Mouse (Mus musculus) left cerebral cortex, adult 11 months (tissue): ENCODE data around the gene Slc51a.
"Not testable (repeated sequence)": the region's sequence is repeated elsewhere in the genome, so short reads cannot be mapped to it uniquely, and the experiment has no call there.

Experiments
- DNase-seq: peaks from one replicate; pipeline ENCODE4 v3.0.0; 2022; ENCODE audit warnings: low spot score

The Slc51a gene

DNA sequence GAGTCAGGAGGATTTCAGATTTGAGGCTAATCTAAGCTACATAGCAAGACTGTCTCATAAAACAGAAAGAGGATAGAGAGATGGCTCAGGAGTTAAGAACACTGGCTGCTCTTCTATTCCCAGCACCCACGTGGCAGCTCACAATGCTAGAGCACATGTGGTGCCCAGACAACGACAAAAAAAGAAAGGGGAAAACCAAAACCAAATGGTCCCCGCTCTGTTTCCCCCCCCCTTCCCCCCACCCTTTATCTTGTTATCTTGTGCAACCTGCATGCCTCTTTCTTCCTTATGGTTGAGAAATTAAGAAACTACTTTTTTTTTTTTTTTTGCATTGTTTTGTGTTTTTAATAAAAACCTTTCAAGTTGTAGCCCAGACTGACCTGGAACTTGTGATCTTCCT lies 19.2 kb downstream of the Slc51a start:
- DNase-seq, result no peak

DNA sequence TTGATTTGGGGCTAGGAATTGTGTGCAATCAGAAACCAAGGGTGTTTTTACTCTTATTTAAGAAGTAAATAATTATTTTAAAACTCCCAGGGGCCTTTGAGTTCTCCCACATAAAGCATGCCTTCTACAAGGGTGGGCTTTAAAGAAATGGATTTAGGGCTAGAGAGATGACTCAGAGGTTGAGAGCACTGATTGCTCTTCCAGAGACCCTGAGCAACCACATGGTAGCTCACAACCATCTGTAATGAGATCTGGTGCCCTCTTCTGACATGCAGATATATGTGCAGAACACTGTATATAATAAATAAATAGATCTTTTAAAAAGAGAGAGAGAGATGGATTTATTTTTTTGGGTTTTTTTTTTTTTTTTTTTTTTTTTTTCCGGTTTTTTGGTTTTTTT lies 22.8 kb downstream of the Slc51a start:
- no peak for DNase-seq

DNA sequence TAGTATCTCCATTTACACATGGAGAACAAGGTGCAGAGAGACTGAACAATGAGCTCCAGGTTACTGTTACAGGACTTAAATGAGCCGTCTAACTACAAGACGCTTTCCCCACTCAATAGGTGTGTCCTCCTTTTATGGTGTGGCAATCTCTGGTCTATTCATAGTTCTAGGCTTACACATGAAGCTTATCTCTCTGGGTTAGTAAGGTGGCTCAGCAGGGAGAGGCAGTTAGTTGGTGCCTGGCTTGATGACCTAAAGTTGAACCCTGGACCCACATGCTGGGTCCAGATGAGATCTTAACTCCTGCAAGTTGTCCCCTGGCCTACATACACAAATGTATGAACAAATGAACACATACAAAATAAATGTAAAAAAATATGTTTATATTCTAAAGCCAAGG lies 24.3 kb downstream of the Slc51a start:
- no peak for DNase-seq

DNA sequence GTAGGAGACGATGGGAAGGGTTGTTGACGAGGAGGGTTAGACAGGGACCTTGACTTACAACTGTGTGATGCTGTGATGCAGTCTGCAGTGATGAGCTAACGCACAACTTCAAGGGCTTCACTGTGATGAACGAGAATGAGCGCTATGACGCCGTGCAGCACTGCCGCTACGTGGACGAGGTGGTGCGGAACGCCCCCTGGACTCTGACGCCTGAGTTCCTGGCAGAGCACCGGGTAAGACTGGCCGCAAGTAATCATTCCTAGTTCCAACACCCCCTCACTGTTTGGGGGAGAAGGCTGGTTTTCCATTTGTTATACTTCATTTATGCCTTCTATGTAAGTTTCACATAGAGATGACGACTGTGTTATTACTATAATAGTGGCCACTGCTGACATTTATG lies 24.7 kb downstream of the Slc51a start:
- no peak for DNase-seq

DNA sequence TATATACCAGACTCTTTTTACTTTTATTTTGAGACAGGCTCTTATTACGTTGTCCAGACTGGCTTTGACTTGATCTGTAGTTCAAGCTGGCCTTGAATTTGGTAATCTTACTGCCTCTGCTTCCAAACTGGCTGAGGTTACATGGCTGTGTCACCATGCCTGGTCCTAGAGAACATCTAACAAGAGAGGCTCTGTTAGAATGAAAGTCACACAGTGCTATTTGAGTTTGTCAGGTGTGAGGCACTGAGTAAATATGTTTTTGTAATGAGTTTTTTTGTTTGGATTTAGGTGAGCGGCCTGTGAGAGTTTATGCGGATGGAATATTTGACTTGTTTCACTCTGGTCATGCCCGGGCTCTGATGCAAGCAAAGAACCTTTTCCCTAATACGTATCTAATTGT lies 26.0 kb downstream of the Slc51a start:
- no peak for DNase-seq

DNA sequence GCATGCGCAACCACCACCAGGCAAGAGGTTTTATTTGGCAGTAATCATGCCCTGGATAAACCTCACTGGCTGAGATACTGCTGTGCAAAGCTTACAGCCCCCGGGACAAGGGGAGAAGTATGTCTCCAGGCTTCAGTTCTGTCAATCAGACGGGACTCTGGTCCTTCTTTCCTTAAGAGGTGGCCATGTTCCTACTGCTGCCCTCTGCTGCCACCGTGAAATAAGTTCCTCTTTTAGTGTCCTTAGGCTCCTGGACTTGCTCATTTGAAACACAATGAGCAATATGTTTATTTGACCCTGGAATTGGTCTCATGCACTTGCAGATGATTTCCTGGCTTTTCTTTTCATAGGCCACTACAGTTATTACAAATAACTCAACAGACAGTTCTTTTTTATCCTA lies 27.2 kb downstream of the Slc51a start:
- no peak for DNase-seq

DNA sequence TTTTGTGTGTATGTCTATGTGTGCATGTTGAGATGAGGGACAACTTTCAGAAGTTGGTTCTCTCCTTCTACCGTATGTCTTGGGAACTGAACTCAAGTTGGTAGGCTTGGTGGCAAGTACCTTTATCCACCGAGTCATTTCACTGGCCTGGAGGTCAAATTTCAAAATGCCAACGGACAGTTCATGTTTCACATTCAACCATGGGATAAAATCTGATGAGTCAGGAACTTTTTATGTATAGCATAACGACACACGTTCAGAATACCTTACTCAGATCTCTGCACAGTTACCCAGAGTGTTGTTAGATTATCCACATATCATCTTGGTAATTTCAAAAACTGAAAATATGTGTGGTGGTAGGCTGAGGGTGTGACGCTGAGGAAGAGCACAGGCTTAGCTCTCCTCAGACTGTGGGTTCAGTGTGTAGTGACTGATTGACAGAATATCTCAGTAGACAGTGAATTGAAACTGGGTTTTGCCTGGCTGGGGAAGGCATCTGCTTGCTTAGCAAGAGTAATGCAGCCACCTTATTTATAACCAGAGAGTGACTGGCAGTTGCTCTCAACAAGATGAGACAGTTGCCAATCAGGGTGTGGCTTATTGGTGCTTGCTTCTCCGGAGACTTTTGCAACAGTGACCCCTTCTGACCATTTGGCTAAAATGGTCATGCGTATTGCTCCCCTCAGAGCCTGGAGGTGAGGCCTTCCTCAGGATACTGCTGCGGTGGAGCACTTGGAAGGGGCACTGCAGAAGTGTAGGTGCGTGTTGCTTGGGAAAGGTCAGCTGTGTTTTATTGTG lies 29.9 kb downstream of the Slc51a start:
- no peak for DNase-seq

DNA sequence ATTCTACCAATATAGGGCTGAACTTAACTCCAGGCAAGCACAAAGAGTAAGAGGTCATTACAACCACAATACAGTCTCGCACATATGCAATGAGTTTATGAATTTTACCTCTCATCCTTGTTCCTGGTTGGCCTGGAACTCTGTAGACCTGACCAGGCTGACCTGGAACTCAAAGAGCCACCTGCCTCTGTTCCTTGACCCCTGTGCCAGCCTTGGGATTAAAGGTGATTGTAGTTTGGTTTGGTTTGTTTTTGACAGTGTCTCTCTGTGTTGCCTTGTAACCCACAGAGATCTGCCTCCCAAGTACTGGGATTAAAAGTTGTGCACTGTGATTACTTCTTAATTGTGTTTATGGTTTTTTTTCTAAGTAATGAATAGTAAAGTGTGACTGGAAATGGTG lies 30.9 kb downstream of the Slc51a start:
- DNase-seq, result no peak

DNA sequence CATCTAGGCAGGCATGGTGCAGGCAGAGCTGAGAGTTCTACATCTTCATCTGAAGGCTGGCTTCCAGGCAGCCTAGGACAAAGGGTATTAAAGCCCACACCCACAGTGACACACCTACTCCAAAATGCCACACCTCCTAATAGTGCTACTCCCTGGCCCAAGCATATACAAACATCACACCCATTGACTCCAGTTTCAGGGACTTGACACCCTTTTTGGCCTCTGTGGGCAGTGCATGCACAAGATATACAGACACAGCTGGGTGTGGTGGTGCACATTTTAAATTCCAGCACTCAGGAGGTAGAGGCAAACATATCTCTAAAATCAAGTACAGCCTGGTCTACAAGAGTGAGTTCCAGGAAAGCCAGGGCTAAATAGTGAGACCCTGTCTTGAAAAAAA lies 31.6 kb downstream of the Slc51a start:
- DNase-seq, result no peak

DNA sequence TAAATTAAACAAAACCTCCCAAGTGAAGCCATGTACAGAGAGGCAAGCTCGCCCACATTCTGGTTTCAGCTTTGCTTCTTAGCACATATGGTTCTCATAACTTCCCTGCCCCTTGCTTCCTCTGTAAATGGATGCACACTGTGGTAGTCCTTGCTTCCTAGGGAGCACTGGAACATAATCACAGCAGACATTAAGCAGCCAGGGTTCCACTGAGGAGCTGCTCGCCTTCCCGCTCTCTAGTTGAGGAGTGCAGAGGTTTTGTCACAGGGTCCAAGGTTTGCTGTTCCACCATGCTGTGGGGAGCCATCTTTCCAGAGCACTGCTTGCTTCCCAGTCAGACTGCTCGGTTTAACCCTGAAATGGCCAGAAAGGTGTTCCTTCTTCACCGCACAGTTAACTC lies 33.0 kb downstream of the Slc51a start:
- DNase-seq, result no peak

DNA sequence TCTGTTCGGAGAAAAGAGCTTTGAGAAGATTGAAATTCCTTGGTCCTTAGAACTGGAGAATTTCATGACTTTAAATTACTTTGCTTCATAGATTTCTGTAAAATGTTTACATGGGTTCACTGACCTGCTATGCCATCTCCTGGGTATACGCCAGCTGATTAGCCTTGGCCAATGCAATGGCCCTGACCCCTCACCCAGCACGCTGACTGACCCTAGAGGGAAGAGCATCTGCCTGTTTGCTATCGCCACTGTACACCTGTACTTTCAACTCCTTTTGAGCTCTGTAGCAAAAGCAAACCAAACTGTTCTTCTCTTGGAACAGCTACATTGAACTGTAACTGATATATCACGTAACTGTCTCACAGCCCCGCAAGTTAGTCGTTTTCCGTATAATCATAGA lies 34.6 kb downstream of the Slc51a start:
- no peak for DNase-seq

DNA sequence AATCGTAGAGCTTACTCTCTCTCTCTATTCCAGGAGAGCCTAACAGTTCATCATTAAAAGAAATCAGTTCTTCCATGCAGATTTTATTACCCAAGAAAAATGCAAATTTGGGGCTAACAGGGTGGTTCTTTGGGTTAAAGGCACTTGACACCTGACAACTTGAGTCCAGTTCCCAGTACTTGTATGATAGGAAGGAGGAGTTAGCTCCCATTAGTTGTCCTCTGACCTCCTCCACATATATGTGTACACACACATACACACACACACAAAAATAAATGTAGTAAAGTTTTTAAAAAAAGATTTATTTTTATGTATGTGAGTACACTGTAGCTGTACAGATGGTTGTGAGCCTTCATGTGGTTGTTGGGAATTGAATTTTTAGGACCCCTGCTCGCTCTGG lies 37.5 kb downstream of the Slc51a start:
- no peak for DNase-seq

DNA sequence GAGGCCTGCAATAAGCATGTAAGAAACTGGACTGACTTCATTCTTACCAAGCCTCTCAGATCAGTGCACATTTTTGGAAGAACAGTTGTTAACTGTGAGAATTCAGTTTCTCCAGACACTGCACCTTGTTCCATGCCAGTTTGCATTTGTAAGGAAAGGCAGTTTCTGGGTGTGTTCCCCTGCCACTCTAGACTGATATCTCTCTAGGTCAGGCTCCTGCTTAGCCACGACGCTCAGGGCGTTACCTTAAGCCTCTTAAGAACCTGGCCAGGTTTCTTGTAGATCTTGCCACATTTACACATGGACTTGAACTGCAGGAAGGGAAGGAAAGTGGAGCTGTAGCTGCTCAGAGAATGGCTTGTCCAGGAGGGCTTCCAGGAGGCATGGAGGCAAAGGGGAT lies 38.0 kb downstream of the Slc51a start:
- no peak for DNase-seq

DNA sequence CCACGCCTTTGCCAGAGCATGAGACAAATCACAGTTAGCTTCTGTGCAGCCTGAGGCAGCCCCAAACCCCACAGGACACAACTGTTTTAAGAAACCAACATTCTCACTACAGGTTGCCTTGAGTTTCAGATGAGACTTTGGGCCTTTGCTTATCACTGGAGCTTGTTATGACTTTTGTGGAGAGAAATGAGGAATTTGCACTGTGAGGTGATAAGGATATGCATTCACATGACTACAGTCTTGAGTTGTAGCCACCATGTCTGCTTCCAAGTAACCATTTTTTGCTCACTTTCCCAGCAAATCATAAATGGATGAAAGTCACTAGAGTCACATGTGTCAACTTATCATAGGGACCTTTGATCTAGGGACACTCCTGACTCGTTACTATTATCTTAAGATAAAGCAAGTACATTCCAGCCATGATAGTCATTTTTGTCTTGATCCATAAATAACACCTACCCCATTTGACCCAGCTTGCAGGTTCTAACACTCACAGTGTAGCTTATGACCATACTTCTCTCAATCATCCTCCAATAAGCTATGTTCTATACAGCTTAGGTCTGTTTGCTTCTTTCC lies 41.0 kb downstream of the Slc51a start:
- no peak for DNase-seq

DNA sequence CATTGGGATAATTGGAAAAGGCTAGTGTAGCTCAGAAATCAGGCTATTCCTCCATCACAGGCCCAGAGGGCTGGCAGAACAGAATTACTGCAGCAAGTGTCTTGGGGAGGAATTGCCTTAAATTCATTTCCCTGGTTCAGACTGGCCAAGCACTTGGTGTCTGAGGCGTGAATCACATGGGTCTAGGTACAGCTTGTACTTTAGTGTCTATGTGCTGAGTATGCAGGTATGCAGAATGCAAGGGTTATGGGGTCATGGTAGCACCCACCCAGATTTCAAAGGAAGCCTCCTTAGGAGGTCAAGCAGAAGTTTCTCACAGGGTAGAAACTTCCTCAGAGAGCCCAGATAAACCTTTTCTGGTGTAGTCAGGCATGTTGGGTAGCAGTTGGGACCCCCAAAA lies 42.1 kb downstream of the Slc51a start:
- no peak for DNase-seq

DNA sequence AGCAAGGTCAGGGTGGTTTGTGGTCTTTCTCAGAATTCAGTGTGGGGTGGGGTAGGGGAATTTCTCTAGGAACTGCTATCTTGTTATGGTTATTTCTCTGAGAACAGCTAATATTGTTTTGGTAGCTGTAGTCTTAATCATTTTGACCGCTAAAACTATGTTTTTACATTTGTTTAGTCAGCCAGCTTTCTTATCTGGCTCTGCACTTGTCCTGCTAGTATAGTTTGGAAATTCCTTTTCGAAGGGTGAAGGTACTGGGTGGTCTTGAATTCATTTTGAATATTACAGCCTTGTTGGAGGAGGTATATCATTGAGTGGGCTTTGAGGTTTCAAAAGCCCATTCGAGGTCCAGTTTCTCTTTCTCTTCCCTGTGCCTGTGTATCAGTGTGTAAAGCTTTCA lies 43.1 kb downstream of the Slc51a start:
- not testable (repeated sequence) for DNase-seq

DNA sequence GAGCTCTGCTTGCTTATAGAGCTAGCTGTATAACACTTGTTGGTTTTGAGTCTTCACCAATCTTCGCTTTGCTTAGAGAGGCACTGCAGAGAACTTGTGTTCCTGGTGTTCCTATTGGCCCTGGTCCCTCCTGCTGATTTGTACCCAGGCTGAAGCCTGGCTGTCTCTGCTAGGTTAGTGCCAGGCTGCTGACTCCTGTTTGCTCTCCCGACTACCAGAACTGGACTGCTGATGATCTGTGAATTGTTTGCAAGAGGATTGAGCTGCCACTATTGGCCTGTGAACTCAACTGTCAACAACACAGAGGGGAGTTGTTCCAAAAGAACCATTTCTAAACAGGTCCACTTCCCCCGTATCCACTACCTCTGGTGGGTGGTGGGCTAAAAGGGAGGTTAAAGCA lies 46.2 kb downstream of the Slc51a start:
- DNase-seq, result no peak

DNA sequence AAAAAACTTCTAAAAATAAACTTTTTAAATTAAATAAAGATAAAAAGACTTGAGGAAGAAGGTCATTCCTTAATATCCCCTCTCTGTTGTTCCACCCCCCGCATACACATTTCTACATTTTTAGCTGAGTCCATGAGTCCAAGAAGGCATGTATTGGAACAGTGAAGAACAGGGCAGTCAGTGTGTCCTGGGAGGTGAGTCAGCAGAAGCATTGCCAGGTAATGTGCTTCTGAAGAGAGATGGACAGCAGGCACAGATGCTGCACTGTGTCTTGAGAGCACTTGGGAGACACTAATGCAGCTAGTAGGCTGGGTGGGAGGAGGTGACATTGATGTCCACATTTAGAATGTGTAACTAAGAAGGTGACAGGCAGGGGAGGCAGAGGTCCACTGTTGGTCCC lies 50.4 kb downstream of the Slc51a start:
- DNase-seq, result no peak

DNA sequence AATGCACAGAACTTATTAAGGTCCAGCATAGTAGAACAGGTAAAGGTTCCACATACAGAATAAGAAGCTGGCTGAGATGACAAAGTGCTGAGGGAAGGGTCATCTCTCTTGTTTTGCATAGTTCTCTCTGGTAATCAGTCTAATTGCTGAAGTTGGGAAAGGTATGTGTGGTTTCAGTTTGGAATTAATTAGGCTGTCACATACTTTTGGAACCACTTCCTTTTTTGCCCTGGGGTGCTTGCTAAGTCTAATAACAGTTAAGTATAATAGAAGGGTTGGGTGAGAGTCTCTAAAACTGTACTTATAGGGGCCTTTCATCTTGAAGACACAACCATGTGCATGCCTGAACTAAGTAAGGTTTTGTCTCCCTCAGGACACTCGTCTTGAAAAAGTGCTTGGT lies 51.0 kb downstream of the Slc51a start:
- no peak for DNase-seq

DNA sequence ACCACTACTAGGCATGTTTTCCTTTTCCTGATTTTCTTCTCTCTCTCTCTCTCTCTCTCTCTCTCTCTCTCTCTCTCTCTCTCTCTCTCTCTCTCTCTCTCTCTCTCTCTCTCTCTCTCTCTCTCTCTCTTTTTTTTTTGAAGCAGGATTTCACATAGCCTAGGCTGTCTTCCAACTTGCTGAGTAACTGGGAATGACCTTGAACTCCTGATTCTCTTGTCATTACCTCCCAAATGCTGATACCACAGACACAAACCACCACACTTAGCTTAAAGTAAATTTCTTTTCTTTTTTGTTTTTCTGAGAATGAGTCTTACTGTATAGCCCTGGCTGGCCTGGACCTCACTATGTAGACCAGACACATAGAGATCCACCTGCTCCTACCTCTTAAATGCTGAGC lies 53.0 kb downstream of the Slc51a start:
- DNase-seq, result no peak

DNA sequence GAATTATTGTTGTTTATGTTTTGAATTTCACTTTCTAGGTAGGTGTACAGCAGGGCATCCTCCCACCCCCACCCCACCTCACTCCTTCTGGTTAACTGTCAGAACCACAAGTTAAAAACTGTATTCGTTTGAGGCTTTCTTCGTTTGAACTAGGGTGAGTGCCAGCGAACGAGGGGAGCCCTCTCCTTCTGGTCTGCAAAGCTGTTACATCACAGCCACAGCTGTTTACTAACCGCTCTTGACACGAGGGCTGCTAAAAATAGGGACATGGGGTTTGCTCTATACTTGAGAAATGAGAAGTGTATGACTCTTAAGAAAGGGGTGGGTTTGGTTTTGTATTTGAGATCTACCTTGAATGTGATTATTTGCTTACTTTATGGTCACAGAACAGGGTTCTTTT lies 53.6 kb downstream of the Slc51a start:
- DNase-seq, result no peak

DNA sequence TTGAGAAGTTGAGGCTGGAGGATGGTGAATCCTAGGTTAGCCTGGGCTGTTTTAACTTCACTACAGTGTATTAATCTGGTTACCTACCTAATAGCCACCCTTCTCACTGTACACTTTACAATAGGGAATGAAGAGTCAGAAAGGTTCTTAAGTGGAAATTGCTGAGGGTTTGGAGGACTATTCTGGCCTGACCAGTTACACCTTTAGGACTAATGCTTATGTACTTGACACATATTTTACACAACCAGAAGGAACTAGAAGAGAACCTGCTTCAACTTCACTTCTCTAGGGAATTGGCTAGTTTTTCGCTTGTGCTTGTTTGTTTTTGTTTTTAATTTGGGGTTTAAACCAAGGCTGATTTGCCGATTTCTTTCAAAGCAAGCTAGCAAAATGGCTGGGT lies 54.5 kb downstream of the Slc51a start:
- DNase-seq, result no peak

DNA sequence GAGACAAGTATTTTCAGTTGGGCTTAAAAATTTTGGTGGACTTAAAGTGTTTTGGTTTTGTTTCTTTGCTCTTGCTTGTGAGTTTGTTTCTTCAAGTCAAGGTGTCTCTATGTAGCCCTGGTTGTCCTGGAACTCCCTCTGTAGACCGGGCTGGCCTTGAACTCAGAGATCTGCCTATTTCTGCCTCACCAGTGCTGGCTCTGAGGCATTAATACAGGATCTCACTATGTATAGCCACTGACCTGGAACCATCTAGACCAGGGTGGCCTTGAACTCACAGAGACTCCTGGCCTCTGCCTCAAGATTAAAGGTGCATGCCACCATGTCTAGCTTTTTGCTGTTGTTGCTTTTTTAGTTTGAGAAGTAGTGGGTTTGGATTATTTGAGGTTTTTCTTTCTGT lies 55.8 kb downstream of the Slc51a start:
- no peak for DNase-seq

DNA sequence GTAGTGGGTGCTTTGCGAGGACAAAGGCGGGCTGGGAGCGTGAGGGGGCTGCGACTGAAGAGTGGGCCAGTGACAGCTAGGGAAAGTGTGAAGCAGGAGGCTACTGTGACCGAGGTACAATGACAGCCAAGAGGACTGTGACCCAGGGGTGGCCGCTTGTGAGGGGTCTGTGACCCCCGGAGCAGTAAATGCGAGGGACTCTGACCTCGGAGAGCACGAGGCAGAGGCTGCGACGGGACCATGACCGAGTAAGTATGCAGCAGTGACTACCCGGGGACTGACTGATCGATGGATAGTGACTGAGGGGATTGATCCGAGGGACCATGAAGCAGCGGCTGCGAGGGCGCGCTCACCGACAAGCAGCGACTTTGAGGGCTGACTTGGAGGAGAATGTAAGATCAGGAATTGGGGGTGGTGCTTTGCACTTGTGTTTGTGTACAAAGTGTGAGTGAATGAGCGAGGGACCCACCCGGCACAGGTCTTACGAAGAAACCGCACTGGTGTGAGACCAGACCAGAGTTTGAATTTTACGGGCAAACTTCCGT lies 56.6 kb downstream of the Slc51a start:
- no peak for DNase-seq
